Mouse (Mus musculus): ENCODE measurements around the gene Aoah.

GRCm38 (mm10) chr13:20916698-20917511 is 123.0 kb downstream of the Aoah start:
- TF ChIP-seq CTCF (IDR thresholded peaks at IDR 0.05; ENCODE audit: low read depth, low read length) (no peak), POLR2A (IDR thresholded peaks at IDR 0.05; ENCODE audit: insufficient read depth, low read length) (no peak)

Measured in ES-Bruce4 (cell line).